Mouse (Mus musculus) CH12.LX (cell line): ENCODE results near the gene Pbx1. TPM values are rescaled to one million over a fixed set of nuclear protein-coding genes. Genes with fewer than 3 reads are reported as not detected.

Source experiments
- DNase-seq: peaks from one replicate; pipeline ENCODE4 v3.0.0-alpha.2; 2013; ENCODE audit errors: extremely low read depth
- H3K27ac ChIP-seq: 2 replicates; pipeline ENCODE4 v1.5.1; 2012; ENCODE audit warnings: low read depth, mild to moderate bottlenecking, control low read depth, moderate library complexity; ENCODE audit not compliant: insufficient read depth
- H3K27me3 ChIP-seq: replicated peaks from 2 replicates; pipeline ENCODE3; 2012; ENCODE audit warnings: inconsistent platforms
- H3K36me3 ChIP-seq, 2 experiments: replicated peaks in 1 of 2; 2 replicates each; pipeline versions ENCODE3 to v1.6.1; 2012; ENCODE audit warnings: inconsistent platforms in 1 of 2, low read length in 1 of 2, mild to moderate bottlenecking in 1 of 2, mixed read lengths in 1 of 2, moderate library complexity in 1 of 2; ENCODE audit not compliant: control insufficient read depth in 1 of 2, insufficient read depth in 1 of 2
- H3K4me1 ChIP-seq, 2 experiments: 2 replicates each; pipeline ENCODE4 v1.6.1; 2012; ENCODE audit warnings: inconsistent platforms in 1 of 2, moderate library complexity in 1 of 2; ENCODE audit not compliant: insufficient read depth in 2 of 2, control insufficient read depth in 1 of 2
- H3K4me2 ChIP-seq: 2 replicates; pipeline ENCODE4 v1.6.1; 2012; ENCODE audit warnings: low read depth, mild to moderate bottlenecking, control low read depth; ENCODE audit not compliant: poor library complexity, insufficient read depth, severe bottlenecking
- H3K4me3 ChIP-seq, 3 experiments: fragments of 150-350 bp in 1 of 3; sonication (generic) in 1 of 3; replicated peaks in 1 of 3; 2 replicates each; pipeline versions ENCODE3 to v1.5.1; 2011 to 2012; ENCODE audit warnings: low read depth in 2 of 3, low read length in 2 of 3, mild to moderate bottlenecking in 2 of 3, moderate library complexity in 2 of 3, control low read depth in 1 of 3, improper control_type of control experiment in 1 of 3, inconsistent platforms in 1 of 3, mixed read lengths in 1 of 3; ENCODE audit not compliant: poor library complexity in 1 of 3
- H3K79me2 ChIP-seq: replicated peaks from 2 replicates; pipeline ENCODE4 v1.6.1; 2012; ENCODE audit warnings: mild to moderate bottlenecking, moderate library complexity; ENCODE audit not compliant: control insufficient read depth, poor library complexity, insufficient read depth, severe bottlenecking; ENCODE audit errors: extremely low read depth
- H3K9ac ChIP-seq: 2 replicates; pipeline ENCODE4 v1.6.1; 2012; ENCODE audit warnings: low read depth, mild to moderate bottlenecking, control low read depth, moderate library complexity; ENCODE audit not compliant: insufficient read depth
- H3K9me3 ChIP-seq: replicated peaks from 2 replicates; pipeline ENCODE3; 2012; ENCODE audit warnings: low read length, inconsistent platforms, mixed read lengths
- BHLHE40 ChIP-seq: IDR thresholded peaks from 2 replicates; pipeline ENCODE4 v1.6.1; 2011; ENCODE audit warnings: mild to moderate bottlenecking, low read depth, low read length, improper control_type of control experiment
- CTCF ChIP-seq, 2 experiments: IDR thresholded peaks in 1 of 2; conservative IDR thresholded peaks in 1 of 2; 2 replicates each; pipeline ENCODE4 v1.5.1; 2011 to 2012; ENCODE audit warnings: low read depth in 2 of 2, low read length in 2 of 2, improper control_type of control experiment in 1 of 2, inconsistent platforms in 1 of 2, mild to moderate bottlenecking in 1 of 2, moderate library complexity in 1 of 2
- E2F4 ChIP-seq: IDR thresholded peaks from 2 replicates; pipeline ENCODE4 v1.6.1; 2011; ENCODE audit warnings: low read depth, low read length, improper control_type of control experiment; ENCODE audit not compliant: insufficient replicate concordance
- ELF1 ChIP-seq: IDR thresholded peaks from 2 replicates; pipeline ENCODE4 v1.6.1; 2014; ENCODE audit warnings: low read depth, mild to moderate bottlenecking, inconsistent platforms, low read length, improper control_type of control experiment
- EP300 ChIP-seq: IDR thresholded peaks from 2 replicates; pipeline ENCODE4 v1.6.1; 2011; ENCODE audit warnings: low read length, improper control_type of control experiment
- GABPA ChIP-seq: IDR thresholded peaks from 2 replicates; pipeline ENCODE4 v1.6.1; 2012; ENCODE audit warnings: low read depth, low read length, improper control_type of control experiment, inconsistent platforms; ENCODE audit not compliant: insufficient replicate concordance
- HCFC1 ChIP-seq: IDR thresholded peaks from 2 replicates; pipeline ENCODE4 v1.6.1; 2012; ENCODE audit warnings: low read depth, mild to moderate bottlenecking, inconsistent platforms, low read length, improper control_type of control experiment
- IRF4 ChIP-seq: IDR thresholded peaks from 2 replicates; pipeline ENCODE4 v1.6.1; 2014; ENCODE audit warnings: low read depth, mild to moderate bottlenecking, inconsistent platforms, low read length, improper control_type of control experiment
- KAT2A ChIP-seq: IDR thresholded peaks from 2 replicates; pipeline ENCODE4 v1.6.1; 2012; ENCODE audit warnings: low read length, improper control_type of control experiment, inconsistent platforms; ENCODE audit not compliant: insufficient replicate concordance
- MAZ ChIP-seq: IDR thresholded peaks from 2 replicates; pipeline ENCODE4 v1.6.1; 2012; ENCODE audit warnings: low read depth, mild to moderate bottlenecking, inconsistent platforms, low read length, improper control_type of control experiment, moderate library complexity
- MEF2A ChIP-seq: IDR thresholded peaks from 2 replicates; pipeline ENCODE4 v1.6.1; 2014; ENCODE audit warnings: low read depth, mild to moderate bottlenecking, inconsistent platforms, low read length, improper control_type of control experiment, borderline replicate concordance
- MYC ChIP-seq: IDR thresholded peaks from 2 replicates; pipeline ENCODE4 v1.6.1; 2011; ENCODE audit warnings: low read depth, mild to moderate bottlenecking, improper control_type of control experiment, low read length
- RCOR1 ChIP-seq: conservative IDR thresholded peaks from 2 replicates; pipeline ENCODE4 v1.6.1; 2012; ENCODE audit warnings: low read depth, mild to moderate bottlenecking, inconsistent platforms, low read length, improper control_type of control experiment
- SIN3A ChIP-seq: IDR thresholded peaks from 2 replicates; pipeline ENCODE4 v1.6.1; 2012; ENCODE audit warnings: low read length, improper control_type of control experiment, inconsistent platforms
- SMC3 ChIP-seq: IDR thresholded peaks from 2 replicates; pipeline ENCODE4 v1.6.1; 2011; ENCODE audit warnings: low read depth, low read length, improper control_type of control experiment
- TBP ChIP-seq: conservative IDR thresholded peaks from 2 replicates; pipeline ENCODE4 v1.6.1; 2011; ENCODE audit warnings: low read depth, low read length, improper control_type of control experiment
- ZC3H11A ChIP-seq: IDR thresholded peaks from 2 replicates; pipeline ENCODE4 v1.6.1; 2012; ENCODE audit warnings: low read depth, mild to moderate bottlenecking, inconsistent platforms, low read length, improper control_type of control experiment
- ZMIZ1 ChIP-seq: IDR thresholded peaks from 2 replicates; pipeline ENCODE4 v1.6.1; 2012; ENCODE audit warnings: low read depth, mild to moderate bottlenecking, inconsistent platforms, low read length, improper control_type of control experiment
- ZNF384 ChIP-seq: IDR thresholded peaks from 2 replicates; pipeline ENCODE4 v1.6.1; 2012; ENCODE audit warnings: low read depth, low read length, improper control_type of control experiment, inconsistent platforms
- dilution Hi-C: fragments of 300-500 bp; cut with MboI; formaldehyde crosslinking; loops from 2 replicates; pipeline ENCODE4 v1.14.3; 2020; ENCODE audit warnings: low sequenced_read_pairs; ENCODE audit not compliant: extremely low pct_unique_long_range_greater_than_20kb, extremely low pct_ligation_motif_present
- in situ Hi-C: fragments of 300-500 bp; cut with MboI; formaldehyde crosslinking; loops from 3 replicates; pipeline ENCODE4 v1.14.3; 2019; ENCODE audit warnings: low sequenced_read_pairs, low pct_ligation_motif_present, low pct_unique_long_range_greater_than_20kb, mixed read lengths
- polyA plus RNA-seq: library from polyadenylated mRNA; unstranded; fragments of >175 nt; gene quantifications from 2 replicates; pipeline ENCODE4 v1.2.1, GENCODE M21; 2012; ENCODE audit warnings: low read depth; ENCODE audit not compliant: insufficient read length
- total RNA-seq, 2 experiments: library from RNA; depleted of rRNA; stranded (reverse); fragments of 300-350 nt in 1 of 2; fragments of >200 nt in 1 of 2; gene quantifications; 2 replicates each; pipeline ENCODE4 v1.2.3; 2012 to 2014

Gene Pbx1
- total and polyA plus RNA-seq, 3 experiments, result not detected

- Histone ChIP-seq H3K27me3 (no peaks in the 10 kb centered on the region), H3K4me1 (no peaks in the 10 kb centered on the region), H3K27ac (no peak overlapping the region), H3K9ac (no peak overlapping the region), H3K4me3 (no peak overlapping the region), H3K36me3 (no peaks in the 10 kb centered on the region), H3K4me2 (no peak overlapping the region), H3K79me2 (no peaks in the 10 kb centered on the region), H3K9me3 (peaks cover 82% of the 10 kb centered on the region)
- in situ Hi-C loops (no loop called here), dilution Hi-C loops (no loop called here)
- TF ChIP-seq GABPA, result no peak
- no peak for TF ChIP-seq MAZ
- no peak for TF ChIP-seq SIN3A
- no peak for TF ChIP-seq RCOR1
- TF ChIP-seq TBP, result no peak
- no peak for TF ChIP-seq E2F4
- no peak for TF ChIP-seq KAT2A
- TF ChIP-seq MYC, result no peak
- no peak for TF ChIP-seq EP300
- TF ChIP-seq BHLHE40, result no peak
- no peak for TF ChIP-seq IRF4
- no peak for TF ChIP-seq ELF1
- TF ChIP-seq ZNF384, result no peak
- TF ChIP-seq HCFC1, result no peak
- no peak for TF ChIP-seq CTCF (conservative IDR thresholded peaks at IDR 0.05 in 1 of 2, IDR thresholded peaks at IDR 0.05 in 1 of 2; ENCODE audit: low read depth in 2 of 2, low read length in 2 of 2)
- no peak for TF ChIP-seq MEF2A
- no peak for TF ChIP-seq ZMIZ1
- TF ChIP-seq ZC3H11A, result no peak
- no peak for TF ChIP-seq SMC3
- DNase-seq, result no peak
Measured at GRCm38 (mm10) chr1:168230134-168230533, 201.9 kb downstream of the Pbx1 start.

GRCm38 (mm10) chr1:168228756-168229526 is 203.1 kb downstream of the Pbx1 start:
- no peak for TF ChIP-seq IRF4
- no peak for TF ChIP-seq CTCF (conservative IDR thresholded peaks at IDR 0.05 in 1 of 2, IDR thresholded peaks at IDR 0.05 in 1 of 2; ENCODE audit: low read depth in 2 of 2, low read length in 2 of 2)
- in situ Hi-C loops, result no loop called here
- H3K4me1 ChIP-seq, result no peaks in the 10 kb centered on the region
- dilution Hi-C loops, result no loop called here
- no peak for DNase-seq
- H3K9me3 ChIP-seq, result peaks cover 84% of the 10 kb centered on the region
- no peak overlapping the region for H3K27ac ChIP-seq
- H3K4me2 ChIP-seq, result no peak overlapping the region
- no peaks in the 10 kb centered on the region for H3K27me3 ChIP-seq
- H3K36me3 ChIP-seq, result no peaks in the 10 kb centered on the region
- H3K79me2 ChIP-seq, result no peaks in the 10 kb centered on the region
- H3K9ac ChIP-seq, result no peak overlapping the region
- no peak overlapping the region for H3K4me3 ChIP-seq
